Mouse (Mus musculus): ENCODE results near the gene Tex26.

Tex26 gene

GRCm38 (mm10) chr5:149439531-149440179, at the start of gene Tex26:
Tex26 (plus strand) TSS chr5:149439660.
- peak; percentile 62 for DNase-seq

GRCm38 (mm10) chr5:149391574-149392375, 47.7 kb upstream of the Tex26 start:
- no peak for DNase-seq

- DNase-seq = no peak
Observed at GRCm38 (mm10) chr5:149392420-149392988, 47.0 kb upstream of the Tex26 start.

GRCm38 (mm10) chr5:149401446-149401975, 37.9 kb upstream of the Tex26 start:
- DNase-seq = no peak

GRCm38 (mm10) chr5:149402029-149402428, 37.4 kb upstream of the Tex26 start:
- no peak for DNase-seq

GRCm38 (mm10) chr5:149403386-149403785, 36.1 kb upstream of the Tex26 start:
- no peak for DNase-seq

- DNase-seq = no peak
Observed at GRCm38 (mm10) chr5:149404710-149405109, 34.8 kb upstream of the Tex26 start.

- peak; percentile 78 for DNase-seq
Observed at GRCm38 (mm10) chr5:149406791-149407276, 32.6 kb upstream of the Tex26 start.

- no peak for DNase-seq
Observed at GRCm38 (mm10) chr5:149409502-149409901, 30.0 kb upstream of the Tex26 start.

- peak; percentile 84 for DNase-seq
Observed at GRCm38 (mm10) chr5:149411509-149412193, 27.8 kb upstream of the Tex26 start, which contains the start of gene Medag. Medag (plus strand) TSS chr5:149411749.

GRCm38 (mm10) chr5:149412194-149412575, 27.3 kb upstream of the Tex26 start:
- DNase-seq = peak; percentile 39

GRCm38 (mm10) chr5:149412671-149413070, 26.8 kb upstream of the Tex26 start:
- no peak for DNase-seq

- no peak for DNase-seq
Observed at GRCm38 (mm10) chr5:149414369-149415167, 24.9 kb upstream of the Tex26 start.

- DNase-seq = no peak
Observed at GRCm38 (mm10) chr5:149417381-149417780, 22.1 kb upstream of the Tex26 start.

- no peak for DNase-seq
Observed at GRCm38 (mm10) chr5:149426525-149426924, 12.9 kb upstream of the Tex26 start.

- DNase-seq = no peak
Observed at GRCm38 (mm10) chr5:149427277-149428060, 12.0 kb upstream of the Tex26 start.

GRCm38 (mm10) chr5:149428347-149428746, 11.1 kb upstream of the Tex26 start:
- DNase-seq = no peak

GRCm38 (mm10) chr5:149428810-149429255, 10.6 kb upstream of the Tex26 start:
- no peak for DNase-seq

- DNase-seq = no peak
Observed at GRCm38 (mm10) chr5:149429541-149429940, 9.9 kb upstream of the Tex26 start.

GRCm38 (mm10) chr5:149430943-149431342, 8.5 kb upstream of the Tex26 start:
- no peak for DNase-seq

GRCm38 (mm10) chr5:149433618-149434017, 5.8 kb upstream of the Tex26 start:
- DNase-seq = no peak
